In genomic region chr6:148548138-148548778, GRCm38 (mm10) we compare ENCODE assay signal across 12 mouse cellular contexts.
"Had no signal": no experiment of that assay in that cellular context is flagged by ENCODE, and none has a peak within 500 bp of the region (broad histone marks: within the 10 kb centered on the region; RNA-seq: fewer than 3 reads in every experiment).

No protein-coding gene starts in this region.

- H3K4me1 ChIP-seq: limb, embryonic 10.5 days; megakaryocyte, embryonic 14.5 days; midbrain, embryonic 15.5 days; neural tube, embryonic 12.5 days had no signal

- H3K27ac ChIP-seq: kidney, embryonic 15.5 days; limb, embryonic 10.5 days; liver, embryonic 15.5 days; macrophage; midbrain, embryonic 15.5 days; neural tube, embryonic 12.5 days had no signal

- H3K4me3 ChIP-seq: kidney, embryonic 15.5 days; limb, embryonic 10.5 days; liver, embryonic 15.5 days; megakaryocyte, embryonic 14.5 days; midbrain, embryonic 15.5 days; neural tube, embryonic 12.5 days had no signal

- H3K9me3 ChIP-seq: kidney, embryonic 15.5 days; limb, embryonic 10.5 days; liver, embryonic 15.5 days; megakaryocyte, embryonic 14.5 days; midbrain, embryonic 15.5 days; neural tube, embryonic 12.5 days had no signal

- ATAC-seq: midbrain, embryonic 15.5 days had no signal

- H3K9ac ChIP-seq: kidney, embryonic 15.5 days; liver, embryonic 15.5 days; midbrain, embryonic 15.5 days; neural tube, embryonic 12.5 days had no signal

- DNase-seq: kidney, adult 2 months; kidney, postnatal 14 days; lung, postnatal 10 days had no signal

- H3K27me3 ChIP-seq: kidney, embryonic 15.5 days; liver, embryonic 15.5 days; megakaryocyte, embryonic 14.5 days; midbrain, embryonic 15.5 days; neural tube, embryonic 12.5 days had no signal

- H3K4me2 ChIP-seq: kidney, embryonic 15.5 days; liver, embryonic 11.5 days; liver, embryonic 15.5 days; midbrain, embryonic 11.5 days; midbrain, embryonic 15.5 days; neural tube, embryonic 12.5 days had no signal

- H3K36me3 ChIP-seq: kidney, embryonic 15.5 days; limb, embryonic 10.5 days; liver, embryonic 15.5 days; midbrain, embryonic 15.5 days; neural tube, embryonic 12.5 days had no signal
